Mouse (Mus musculus) liver (tissue): Measurements from ENCODE around the gene Egr2.

Experiments used
- DNase-seq: peaks from one replicate; pipeline ENCODE4 v3.0.0-alpha.2; 2020; ENCODE audit warnings: mixed read lengths

The Egr2 gene

DNA sequence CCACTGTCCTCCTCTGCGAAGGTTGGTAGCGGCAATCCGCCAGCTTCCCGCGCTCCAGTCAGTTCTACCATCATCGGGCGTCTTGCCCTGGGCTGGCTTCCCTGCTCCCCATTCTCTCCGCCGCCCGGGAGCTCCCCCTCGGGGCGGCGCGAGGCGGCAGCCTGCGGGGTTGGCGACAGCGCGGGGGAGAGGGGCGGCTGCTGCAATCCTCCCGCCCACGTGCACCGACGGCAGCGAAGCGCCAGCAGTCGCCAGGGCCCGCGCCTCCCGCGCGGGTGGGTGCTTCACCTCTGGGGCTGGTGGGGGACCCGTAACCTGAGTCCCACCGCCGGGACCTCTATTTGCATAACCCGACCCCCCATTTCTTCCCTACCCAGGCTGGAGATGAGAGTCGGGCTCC lies at the start of gene Egr2:
Gene Egr2 (plus strand): TSS at position 220 of the 400 bp plus-strand sequence.
- DNase-seq: no peak

DNA sequence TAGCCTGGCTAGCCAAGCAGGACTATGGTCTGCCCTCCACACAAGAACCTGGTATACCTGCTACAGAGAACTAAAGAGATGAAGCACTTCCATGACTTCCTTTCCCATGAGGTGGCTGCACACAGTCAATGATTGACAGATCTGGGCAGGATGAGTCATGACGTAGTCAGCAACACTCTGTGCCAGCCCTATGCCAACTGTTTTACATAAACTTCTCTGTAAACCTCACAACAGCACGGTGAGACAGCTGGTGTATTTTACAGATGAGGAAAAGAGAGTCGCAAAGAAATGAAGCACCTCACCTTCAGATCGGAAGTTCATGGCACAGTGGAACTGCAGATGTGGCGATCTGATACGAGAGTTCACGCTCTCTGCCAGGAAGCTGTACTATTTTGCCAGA lies 47.8 kb upstream of the Egr2 start:
- DNase-seq: no peak

DNA sequence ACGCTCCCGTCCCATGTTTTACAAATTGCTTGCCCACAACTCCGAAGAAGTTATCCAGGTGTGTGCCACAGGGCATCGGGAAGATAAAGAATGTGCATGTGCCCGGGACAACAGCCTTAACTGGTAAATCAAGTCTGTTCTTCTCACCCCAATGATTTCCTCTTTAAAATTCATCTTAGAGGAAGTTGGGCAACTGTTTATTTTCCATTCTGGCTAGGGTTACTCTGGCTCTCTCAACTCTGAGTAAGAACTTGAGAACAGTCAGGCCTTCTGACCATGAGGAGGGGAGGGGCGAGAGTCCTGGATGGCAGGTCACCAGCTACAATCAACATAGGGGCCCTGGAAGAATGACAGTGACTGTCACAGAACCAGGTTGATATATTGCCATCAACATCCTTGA lies 45.4 kb upstream of the Egr2 start:
- DNase-seq: no peak

DNA sequence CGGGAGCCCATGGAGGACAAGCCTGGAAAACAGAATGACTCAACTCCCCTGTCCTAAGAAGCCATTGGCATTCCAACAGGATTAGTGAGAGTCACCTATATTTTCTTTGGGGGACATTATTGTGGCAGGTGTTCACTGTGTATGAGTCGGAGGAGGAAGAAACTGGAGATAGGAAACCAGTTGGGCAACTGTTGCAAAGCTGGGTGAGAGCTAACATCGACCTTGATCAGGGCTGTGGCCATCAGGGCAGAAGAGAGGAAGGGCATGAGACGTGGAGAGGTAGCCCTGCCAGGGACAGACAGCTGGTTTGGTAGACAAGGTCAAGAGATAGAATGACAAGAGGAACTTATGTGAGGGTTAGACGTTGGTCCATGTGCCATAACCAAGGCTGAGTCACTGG lies 44.6 kb upstream of the Egr2 start:
- DNase-seq: no peak

DNA sequence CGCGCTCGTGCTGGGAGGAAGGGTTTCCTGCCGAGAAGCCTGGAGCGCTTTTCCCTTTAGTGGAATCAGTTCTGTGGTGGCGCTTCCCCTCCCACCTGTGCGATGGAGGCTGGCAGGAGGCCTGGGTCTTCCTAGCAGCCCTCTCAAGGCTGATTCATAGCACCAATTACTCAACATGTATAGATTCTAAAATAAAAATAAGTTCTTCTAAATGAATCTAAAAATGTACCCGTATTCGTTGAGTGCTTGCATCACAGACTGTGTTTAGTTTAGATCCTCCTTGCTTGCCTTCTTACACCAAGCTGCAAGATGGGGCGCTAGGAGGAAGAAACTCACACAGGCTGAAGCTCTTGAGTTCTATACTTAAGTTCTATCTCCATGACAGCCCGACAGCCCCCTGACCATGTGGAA lies 43.1 kb upstream of the Egr2 start:
- DNase-seq: no peak

DNA sequence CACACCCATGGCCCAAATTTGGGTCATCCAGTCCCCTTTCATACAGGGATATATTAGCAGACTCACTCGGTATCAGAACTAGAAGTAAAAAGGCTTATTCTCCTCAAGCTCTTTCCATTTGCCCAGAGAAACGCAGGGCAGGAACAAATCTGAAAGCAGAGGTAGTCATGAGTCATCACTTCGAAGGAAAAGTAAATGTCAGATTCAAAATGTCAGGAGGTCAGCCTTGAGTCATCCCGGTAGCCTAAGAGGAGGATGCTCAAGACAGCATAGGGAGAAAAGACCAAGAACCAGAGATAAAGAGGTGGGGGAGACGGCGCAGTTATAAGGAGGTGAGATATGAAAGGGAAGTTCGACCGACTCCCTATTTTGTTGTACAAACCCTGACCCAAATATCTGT lies 41.7 kb upstream of the Egr2 start:
- no peak for DNase-seq

DNA sequence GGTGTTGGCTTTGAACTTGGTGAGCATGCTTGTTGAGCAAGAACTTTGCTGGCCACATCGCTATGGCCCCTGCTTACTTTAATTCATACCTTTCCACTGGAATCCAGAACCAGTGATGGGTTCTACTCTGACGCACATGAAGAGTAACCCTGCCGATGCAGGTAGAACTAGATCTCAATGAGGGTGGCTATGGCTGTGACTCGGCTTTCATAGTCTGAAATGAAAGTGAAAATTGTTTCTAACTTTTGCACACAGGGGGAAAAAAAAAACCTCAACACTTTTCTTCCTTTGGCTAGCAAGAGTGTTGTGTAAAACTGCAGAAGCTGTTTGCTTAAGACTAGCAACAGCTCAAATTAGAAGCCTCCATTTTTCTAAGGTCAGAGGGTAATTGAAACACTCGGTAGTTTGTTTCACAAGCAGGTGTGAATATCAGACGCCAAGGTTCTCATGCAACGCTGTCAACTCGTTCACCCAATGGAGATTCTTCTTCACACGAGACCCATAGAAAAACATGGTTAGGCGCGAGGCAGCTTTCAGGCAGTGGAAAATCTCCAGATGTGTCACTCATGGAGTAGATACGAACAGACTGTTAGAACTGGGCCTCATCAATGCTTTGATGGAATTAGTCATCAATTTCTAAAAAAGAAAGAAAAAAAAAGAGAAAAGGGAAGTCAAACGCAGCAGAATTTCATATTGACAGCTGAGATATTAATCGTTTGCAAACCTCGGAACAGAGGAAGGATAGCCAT lies 38.0 kb upstream of the Egr2 start:
- no peak for DNase-seq

DNA sequence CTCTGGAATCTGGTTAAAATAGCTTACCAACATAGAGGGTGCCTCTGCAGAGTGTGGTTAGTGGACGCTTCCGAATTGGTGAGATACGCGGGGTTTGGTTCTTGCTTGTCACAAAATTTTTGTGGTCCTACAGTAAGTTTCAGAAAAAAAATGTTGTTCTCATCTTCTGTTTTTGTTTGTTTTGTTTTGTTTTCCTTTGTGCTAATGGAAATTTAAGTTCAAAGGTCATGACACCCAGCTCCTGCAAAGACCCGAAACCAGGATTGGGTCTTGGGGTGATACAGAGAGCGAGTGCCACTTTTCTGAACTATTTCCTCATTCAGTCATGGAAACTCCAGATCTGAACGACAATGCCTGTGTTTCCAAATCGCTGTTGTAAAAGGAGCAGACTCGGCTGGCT lies 37.3 kb upstream of the Egr2 start:
- DNase-seq: no peak

DNA sequence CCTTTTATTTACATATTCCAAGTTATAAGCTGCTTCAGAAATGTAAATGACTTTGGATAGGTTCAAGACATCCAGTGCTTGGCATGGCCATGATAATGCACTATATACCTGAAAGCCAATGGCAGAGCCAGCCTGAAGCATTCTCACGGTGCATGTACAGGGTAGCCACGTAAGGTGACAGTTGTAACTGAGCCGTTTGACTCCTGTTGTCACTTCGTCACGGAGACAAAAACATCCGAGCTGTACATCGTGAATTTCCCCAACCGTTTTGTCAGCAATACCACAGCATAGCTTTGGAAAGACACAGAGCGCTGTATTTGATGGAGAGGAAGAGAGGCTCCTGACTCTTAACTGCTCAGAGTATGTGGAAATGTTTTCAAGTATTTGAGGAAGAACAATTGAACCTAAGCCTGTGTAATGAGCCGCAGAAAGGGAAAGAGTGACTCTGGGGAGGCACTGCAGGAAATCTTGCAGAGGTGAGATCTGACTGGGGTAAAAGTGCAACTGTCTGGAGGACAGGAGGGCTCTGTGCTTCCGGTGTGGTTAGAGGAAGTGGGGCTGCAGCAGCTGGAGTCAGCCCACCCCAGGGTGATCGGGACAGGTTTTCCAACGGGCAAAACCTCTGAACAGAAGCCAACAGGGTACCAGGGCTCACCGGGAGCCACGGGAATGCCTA lies 31.8 kb upstream of the Egr2 start:
- DNase-seq: no peak

DNA sequence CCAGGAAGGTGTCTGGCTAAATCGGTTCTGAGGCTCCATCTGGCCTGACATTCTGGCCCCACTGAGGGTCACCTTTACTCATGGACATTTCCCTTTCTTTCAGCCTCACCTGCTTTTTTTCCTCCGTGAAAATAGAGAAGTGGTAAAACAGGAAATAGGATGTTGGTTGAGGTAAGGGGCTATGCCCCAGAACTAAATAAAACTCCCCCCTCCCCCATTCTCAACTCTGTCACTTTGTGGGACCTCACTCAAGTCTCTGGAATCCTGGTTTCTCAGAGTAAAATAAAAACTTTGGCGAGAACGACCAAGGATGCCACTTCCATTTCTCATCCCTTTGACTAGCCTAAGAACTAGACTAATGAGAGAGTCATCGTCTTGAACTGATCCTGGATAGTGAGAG lies 31.2 kb upstream of the Egr2 start:
- DNase-seq: no peak

DNA sequence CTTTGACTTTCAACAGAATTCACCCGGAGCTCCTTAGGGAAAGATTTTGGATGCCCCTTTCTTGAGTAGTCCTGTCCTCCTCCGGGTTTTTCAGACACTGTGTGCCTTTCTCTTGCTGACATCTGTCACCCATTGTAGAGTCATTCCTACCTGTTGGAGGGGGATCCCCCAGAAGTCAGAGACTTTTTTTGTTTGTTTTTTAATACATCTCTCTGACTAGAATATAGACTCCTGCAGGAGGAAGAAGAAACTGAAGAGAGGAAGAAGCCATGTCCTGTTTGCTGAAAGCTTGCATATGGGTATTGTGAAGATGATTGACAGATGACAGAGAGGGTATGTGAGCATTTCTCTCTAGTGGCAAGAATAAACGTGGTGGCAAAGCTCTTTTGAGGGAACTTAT lies 30.0 kb upstream of the Egr2 start:
- DNase-seq: no peak

DNA sequence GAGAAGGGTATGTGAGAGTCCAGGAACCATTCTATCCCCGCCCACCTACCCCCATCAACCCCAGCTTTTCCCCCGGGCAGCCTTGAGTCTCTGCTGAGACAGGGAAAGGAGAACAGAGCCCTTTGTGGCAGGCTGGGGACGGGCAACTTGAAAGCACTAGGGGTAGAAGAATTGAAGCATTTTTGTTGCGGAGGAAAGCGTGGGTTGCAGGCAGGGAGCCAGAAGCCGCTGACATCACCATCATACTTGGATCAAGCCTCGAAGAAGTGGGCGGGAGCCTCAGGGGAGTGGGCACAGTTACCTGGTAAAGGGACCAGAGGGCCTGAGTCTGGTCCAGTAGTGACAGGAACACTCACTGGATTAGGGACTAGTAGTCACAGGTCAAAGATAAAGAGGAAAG lies 23.1 kb upstream of the Egr2 start:
- no peak for DNase-seq

DNA sequence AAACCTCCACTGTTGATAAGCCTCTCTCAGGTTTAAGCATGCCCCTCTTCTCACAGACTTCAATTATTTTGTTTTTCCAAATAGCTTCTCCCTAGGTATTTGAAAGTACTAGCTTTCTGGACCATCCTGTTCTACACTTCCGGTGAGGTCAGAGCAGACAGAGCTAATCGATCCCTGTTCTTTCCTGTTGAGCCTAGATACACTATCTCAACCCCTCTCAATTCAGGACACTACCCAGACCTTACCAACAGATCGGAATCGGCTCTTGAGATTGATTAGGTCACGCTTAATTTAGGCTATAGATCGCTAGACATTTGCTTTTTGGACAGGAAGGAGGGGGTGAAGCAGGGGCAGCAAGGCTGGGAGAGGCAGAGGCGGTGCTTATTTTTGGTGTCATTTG lies 22.4 kb upstream of the Egr2 start:
- DNase-seq: no peak

DNA sequence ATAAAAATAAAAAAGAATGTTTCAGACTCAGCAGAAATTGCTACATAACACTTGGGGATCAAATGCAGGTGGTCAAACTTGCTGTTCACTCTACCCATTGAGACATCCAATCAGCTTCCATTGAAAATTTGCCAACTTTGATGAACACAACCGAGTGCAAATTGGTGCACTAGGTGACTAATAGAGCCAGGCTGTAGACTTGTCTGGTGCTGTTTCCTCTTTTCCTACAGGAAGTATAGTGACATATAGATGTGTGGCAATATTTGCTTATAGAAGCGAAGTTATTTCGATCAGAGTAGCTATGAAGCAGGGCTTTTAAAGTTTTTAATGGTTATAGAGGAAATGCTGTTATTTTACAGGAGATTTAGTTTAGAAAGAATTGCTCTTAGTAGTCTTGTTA lies 16.5 kb upstream of the Egr2 start:
- DNase-seq: no peak

DNA sequence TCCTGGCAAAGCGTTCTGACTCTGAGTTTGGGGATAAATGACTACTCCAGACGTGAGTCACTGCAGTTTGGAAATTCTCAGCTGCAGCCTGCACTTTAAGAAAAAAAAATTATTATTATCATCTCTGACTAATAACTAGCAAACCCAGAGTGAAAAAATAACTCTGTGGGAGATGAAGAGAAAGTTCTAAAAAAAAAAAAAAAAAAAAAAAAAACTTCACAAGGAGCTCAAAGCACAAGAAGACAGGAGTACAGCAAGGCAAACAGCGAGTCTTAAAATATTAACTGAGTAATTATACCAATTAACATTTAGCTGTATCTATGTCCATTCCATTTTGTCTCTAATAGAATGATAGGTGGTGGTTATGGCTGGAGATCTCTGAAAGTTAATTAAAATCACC lies 11.1 kb upstream of the Egr2 start:
- no peak for DNase-seq

DNA sequence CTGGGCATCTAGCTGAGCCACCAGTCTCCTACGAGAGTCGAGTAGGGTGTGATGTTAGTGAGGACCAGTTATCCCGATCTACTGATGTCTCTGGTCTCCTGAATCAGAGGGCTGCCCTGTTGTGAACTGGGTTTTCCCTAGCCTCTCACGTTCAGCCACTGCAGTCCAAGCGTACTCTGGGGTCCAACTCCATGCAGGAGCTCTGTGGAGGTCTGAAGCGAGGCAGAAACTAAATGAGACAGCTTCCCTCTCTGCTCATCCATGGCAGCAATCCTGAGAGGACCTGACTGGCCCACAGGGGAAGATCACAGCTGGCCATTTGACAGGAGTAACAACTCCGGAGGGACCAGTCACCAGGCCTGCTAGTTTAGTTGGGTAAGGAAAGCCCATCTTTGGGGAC lies 10.6 kb upstream of the Egr2 start:
- no peak for DNase-seq

DNA sequence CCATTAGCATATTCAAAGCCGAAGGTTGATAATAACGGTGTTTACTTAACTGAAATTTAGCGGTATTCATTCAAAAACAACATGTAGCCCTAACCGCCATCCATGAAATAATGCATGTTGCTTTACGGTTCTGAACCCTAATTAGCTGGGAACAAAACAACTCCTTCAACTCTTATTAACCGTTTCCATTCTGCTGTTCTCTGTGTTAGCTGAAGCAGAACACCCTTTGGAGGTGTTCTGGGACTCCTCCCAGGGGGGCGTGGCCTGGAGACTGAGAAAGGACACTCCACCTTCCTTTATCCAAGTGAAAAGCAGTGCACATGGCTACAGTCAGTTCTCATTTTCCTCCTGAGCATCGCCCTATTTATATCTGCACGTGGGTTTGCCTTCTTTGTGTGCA lies 8.8 kb upstream of the Egr2 start:
- DNase-seq: no peak

DNA sequence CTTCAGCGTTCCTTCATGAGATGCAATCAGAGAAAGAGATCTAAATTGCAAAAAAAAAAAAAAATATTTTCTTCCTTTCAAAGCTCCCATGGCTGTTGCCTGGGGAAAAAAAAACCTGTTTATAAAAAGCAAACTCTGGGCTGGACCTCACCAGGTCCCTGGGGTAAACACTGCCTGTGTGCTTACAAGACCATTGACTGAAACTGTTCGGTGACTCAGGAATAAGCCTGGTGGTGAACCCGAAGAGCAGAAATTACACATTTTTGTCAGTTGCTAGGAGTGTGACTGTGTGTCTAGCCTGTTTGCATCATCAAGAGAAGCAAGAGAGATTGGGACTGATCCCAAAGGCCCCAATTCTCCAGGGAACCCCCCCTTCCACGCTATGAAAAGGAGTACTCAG lies 5.5 kb upstream of the Egr2 start:
- DNase-seq: no peak

DNA sequence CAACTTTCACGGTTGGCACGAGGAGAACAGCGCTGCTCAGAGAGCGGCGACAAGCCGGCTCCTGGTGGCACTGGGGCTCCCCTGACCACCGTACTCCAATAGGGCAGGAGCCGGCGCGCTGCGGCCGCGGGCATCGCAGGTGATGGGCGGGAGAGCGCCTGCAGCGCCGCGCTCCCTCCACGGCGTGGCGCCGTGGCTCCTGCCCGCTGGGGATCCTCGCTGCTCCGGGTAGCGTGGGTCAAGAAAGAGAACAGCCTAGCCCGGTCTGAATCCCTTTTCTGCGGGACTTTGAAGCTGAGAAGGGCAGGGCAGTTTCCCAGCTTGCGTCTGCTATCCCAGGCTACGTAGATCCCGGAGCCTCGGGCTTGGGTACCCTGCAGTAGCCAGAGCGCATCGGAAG lies 697 bp downstream of the Egr2 start:
- DNase-seq: peak; percentile 59

DNA sequence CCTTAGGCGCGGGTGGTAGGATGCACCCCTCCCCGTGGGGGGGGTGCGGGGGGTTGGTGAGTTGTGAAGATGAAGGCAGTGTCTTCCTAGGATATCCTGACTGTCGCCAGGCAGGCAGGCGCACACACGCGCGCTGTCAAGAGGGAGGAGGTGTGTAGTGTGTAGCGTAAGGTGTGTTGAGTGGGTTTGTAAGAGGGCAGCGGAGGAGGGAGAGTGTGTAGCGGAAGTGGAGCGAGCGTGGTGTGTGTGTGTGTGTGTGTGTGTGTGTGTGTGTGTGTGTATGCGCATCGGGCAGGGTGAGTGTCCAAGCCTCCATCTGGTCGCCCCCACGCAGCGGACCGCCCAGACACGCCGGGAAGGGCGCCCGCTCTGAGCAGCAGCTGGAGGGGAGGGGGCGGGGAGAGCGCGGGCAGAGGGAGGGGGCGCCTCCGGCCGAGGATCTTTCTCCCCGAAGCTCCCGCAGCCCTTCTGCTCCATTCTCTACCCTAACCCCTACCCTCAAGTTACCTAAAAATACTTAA lies 1.4 kb downstream of the Egr2 start:
- no peak for DNase-seq

DNA sequence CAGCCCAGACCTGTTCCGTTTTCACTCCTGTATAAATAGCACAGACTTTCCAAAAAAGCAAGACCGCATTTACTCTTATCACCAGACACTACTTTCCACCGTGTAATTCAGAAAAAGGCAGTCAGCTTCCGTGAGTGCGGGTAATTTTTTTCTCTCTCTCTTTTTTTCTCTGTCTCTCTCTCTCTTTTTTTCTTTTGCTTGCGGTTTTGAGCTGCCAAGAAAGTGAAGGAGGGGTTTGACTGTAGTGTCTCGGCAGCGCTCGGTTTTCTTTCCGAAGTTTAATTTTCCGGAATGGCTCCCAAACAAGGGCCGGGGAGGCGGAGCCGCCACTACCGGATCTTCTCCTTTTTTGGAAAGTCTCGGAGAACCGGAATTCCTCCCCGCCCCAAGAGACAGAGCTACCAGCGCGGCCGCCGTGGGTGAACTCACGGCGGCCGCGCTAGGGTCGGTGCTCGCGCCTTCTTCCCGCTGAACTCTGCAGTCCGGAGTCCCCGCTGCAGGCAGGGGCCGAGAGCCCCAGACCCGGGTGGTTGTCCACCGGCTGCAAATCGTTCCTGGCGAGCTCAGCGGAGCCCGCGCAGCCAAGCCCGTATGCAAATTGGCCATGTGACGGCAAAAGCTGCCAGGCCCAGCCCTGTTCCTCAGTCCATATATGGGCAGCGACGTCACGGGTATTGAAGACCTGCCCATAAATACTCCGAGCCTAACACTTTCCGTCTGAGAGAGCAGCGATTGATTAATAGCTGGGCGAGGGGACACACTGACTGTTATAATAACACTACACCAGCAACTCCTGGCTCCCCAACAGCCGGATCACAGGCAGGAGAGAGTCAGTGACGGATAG lies 2.1 kb downstream of the Egr2 start:
- peak; percentile 81 for DNase-seq

DNA sequence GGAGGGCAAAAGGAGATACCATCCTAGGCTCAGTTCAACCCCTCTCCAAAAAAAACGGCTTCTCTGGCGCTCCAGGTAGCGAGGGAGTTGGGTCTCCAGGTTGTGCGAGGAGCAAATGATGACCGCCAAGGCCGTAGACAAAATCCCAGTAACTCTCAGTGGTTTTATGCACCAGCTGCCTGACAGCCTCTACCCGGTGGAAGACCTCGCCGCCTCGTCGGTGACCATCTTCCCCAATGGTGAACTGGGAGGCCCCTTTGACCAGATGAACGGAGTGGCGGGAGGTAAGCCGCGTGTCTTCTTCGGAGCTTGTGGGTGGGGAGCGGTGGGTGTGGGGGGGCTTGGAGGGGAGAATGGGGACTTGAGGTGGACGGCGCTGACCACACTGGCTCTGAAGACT lies 2.8 kb downstream of the Egr2 start:
- no peak for DNase-seq

DNA sequence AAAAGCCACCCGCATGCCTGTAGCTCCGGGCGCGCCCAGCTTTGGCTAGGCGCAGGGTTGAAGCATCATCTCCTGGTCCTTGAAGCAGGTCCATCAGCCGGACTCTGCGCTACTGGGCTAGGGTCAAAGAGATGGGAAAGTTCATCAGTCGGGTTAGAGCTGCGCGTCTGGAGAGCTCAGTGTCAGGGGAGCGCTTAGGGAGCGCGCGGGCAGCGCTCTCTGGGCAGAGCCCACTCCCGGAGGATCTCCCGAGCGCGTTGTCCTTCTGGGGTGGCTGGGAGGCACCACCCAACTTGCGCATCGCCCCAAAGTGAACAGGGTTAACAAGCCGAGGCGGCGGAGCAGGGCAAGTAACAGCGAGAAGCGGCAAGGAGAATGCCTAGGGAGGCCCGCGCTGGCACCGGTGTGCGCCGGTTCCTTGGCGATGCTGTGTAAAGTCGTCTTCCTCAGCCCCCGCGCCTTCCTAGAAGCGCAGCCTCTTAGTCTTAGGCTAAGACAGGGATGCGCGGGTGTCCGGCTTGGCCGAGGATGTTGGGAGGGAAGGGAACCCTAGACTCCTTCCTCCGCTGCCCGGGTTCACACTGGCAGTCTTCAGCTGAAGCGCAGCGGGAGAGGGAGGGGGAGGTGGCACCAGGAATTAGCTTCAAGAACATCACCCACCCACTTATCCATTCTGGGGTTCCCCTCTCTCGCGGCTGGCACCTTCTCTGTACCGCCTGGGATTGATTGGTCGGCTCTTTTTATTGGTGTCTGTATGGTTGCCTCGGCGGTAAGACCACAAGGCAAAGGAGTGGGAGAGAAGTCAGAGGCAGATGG lies 3.5 kb downstream of the Egr2 start:
- no peak for DNase-seq
